Mouse (Mus musculus) heart, adult 11 months (tissue): Measurements from ENCODE around the gene Trpc3.
A peak's percentile ranks its signal among the peaks of the same experiment; 100 is the strongest.

Source experiments
- DNase-seq: peaks from one replicate; pipeline ENCODE4 v3.0.0; 2022

The Trpc3 gene

DNA sequence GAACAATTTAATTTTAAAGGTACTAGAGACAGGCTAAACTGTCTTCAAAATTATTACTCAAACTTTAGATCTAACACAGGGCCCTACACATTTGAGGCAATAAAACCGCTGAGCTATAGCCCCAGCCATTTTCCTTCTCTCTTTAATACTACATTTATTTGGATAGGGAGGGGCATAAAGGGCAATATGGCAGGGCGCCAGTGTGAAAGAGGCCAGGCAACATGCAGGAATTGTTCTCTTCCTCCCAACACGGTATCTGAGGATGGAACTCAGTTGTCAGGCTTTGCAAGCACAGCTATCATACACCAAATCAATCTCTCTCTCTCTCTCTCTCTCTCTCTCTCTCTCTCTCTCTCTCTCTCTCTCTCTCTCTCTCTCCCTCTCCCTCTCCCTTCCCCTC lies 91.2 kb downstream of the Trpc3 start:
- no peak for DNase-seq

DNA sequence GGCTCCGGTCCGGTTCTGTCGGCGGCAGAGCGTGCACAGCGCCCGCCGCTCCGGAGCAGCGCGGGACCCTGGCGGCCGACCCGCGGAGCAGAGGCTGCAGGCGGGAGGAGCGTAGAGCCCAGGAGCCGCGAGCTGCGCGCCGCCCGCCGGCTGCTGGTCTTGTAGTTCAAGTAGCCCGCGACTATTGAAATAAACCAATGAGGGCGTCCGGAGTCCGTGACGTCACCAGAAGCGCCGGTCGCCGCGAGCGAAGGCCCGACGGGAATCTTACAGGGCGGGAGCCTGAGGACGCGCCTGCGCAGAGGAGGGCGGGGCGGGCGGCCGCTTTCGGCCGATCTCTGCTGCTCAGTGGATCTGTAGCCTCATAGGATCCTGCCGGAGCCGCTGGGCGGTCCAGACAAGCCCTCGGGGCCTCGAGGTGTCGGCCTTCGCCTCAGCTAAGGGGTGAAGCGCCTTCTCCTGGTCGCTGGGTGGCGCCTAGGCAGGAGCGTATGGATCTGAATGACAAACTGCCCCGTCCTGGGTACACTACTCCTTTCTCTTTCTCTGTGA lies 118.1 kb downstream of the Trpc3 start, which contains the start of gene Ccna2:
Gene Ccna2, minus strand, starts transcription at position 324 of the 552 bp plus-strand sequence.
- peak; percentile 100 for DNase-seq

DNA sequence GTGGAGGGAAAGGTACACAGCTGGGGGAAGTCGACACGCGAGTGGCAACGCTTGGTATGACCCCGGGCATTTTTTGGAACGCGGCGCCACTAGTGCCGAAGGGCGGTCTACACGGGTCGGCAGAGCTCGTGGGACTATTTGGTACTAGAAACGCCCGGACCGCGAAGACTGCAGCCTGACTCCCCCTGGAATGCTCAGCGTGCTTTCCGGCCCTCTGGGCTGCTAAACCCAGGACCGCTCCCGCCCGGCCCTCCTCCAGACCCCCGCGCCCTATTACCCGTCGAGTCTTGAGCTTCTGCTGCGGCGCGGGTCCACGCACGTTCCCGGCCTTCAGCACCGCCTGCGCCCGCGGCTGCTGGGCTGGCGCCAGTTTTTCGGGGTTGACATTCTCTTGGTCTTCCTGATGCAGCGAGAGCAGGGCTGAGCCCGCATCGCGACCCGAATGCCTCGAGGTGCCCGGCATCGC lies 118.6 kb downstream of the Trpc3 start:
- DNase-seq, result no peak
